Mouse (Mus musculus) right cerebral cortex, postnatal 36 days (tissue): Measurements from ENCODE around the gene Coq4.

Experiments
- DNase-seq, 2 experiments: peaks; one replicate each; pipeline ENCODE4 v3.0.0; 2022; ENCODE audit warnings: low spot score in 2 of 2, mixed read lengths in 1 of 2

The Coq4 gene

GRCm38 (mm10) chr2:29846061-29846853, 59.0 kb downstream of the Coq4 start:
- peak in 1 of 2 experiments; percentile 34 for DNase-seq

DNA sequence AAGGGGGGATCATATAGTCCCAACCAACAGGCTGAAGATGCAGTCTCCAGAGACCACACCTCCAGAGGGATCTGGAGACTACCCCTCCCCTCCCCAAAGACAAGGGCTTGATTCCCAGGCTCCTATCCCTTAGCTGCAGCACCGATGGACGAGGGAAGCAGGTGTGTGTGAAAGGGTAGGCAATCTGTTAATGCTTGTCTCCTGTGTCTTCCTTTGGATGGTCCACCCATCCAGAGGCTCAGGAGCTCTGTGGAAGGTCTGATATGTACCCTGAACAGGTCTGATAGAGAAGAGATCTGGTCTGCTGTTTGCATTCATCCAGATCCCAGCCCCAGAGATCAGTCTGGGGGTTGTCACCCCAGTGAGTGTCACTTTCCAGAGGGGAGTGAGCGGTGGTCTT, 59.6 kb downstream of the Coq4 start:
- no peak for DNase-seq
